In the genomic region with DNA sequence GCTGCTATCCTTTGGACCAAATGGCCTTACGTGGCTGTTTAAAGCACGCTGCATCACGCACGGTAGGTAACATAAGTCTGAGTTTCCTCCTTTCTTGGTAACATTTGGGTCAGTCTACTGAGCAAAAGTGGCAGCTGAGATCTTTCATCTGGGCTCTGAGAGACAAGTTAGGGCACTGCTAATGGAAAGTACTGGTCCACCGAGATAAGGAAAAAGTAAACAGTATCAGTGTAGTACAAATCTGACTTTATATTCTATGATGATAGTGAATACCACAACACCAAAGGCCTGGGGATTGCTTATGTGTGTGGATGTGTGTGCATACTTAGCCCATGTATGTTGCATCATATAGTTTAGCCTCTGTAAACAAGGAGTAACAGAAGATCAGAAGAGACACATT, we compare ENCODE assay signal across 27 mouse cellular contexts.
A peak's percentile ranks its signal among the peaks of the same experiment; 100 is the strongest.
DNase-seq lines count a peak whose midpoint lies in the region; ATAC-seq lines count a peak whose summit lies in the region.
"Had no signal": no experiment of that assay in that cellular context is flagged by ENCODE, and none has a peak within 500 bp of the region (broad histone marks: within the 10 kb centered on the region; RNA-seq: fewer than 3 reads in every experiment).

No protein-coding gene starts in this region.

- ATAC-seq in liver, embryonic 11.5 days (replicated peaks; ENCODE audit: low FRiP score), result peak; percentile 76
- ATAC-seq in liver, embryonic 13.5 days (ENCODE audit: low read depth), result peak; percentile 80
- peak; percentile 71 for ATAC-seq in liver, embryonic 16.5 days (ENCODE audit: low read depth)
- ATAC-seq: forebrain, embryonic 13.5 days; forebrain, embryonic 16.5 days; Patski had no signal

- peaks cover 21% of the 10 kb centered on the region for H3K4me1 ChIP-seq in liver, embryonic 11.5 days (replicated peaks; ENCODE audit: control insufficient read depth, insufficient read depth, low read length)
- H3K4me1 ChIP-seq in liver, embryonic 13.5 days (replicated peaks), result peaks cover 44% of the 10 kb centered on the region
- H3K4me1 ChIP-seq in liver, embryonic 16.5 days (ENCODE audit: control insufficient read depth, low read depth, low read length), result peaks cover 18% of the 10 kb centered on the region
- H3K4me1 ChIP-seq: embryonic facial prominence, embryonic 13.5 days had no signal

- H3K9me3 ChIP-seq in liver, embryonic 11.5 days (ENCODE audit: control insufficient read depth, low read length), result no peaks in the 10 kb centered on the region
- no peaks in the 10 kb centered on the region for H3K9me3 ChIP-seq in liver, embryonic 13.5 days (replicated peaks)
- no peaks in the 10 kb centered on the region for H3K9me3 ChIP-seq in liver, embryonic 16.5 days (replicated peaks; ENCODE audit: control insufficient read depth, low read length)
- H3K9me3 ChIP-seq: embryonic facial prominence, embryonic 10.5 days; embryonic facial prominence, embryonic 13.5 days; forebrain, embryonic 10.5 days; forebrain, embryonic 13.5 days; heart, embryonic 10.5 days; heart, embryonic 13.5 days had no signal

- no peak overlapping the region for H3K27ac ChIP-seq in liver, embryonic 11.5 days (ENCODE audit: low read depth, low read length)
- peak overlapping the region; percentile 29; the same call in 1 of the 2 replicates for H3K27ac ChIP-seq in liver, embryonic 13.5 days
- no peak overlapping the region for H3K27ac ChIP-seq in liver, embryonic 16.5 days (ENCODE audit: low read length)
- H3K27ac ChIP-seq: embryonic facial prominence, embryonic 10.5 days; embryonic facial prominence, embryonic 13.5 days; forebrain, embryonic 10.5 days; forebrain, embryonic 13.5 days; heart, adult 2 months; heart, embryonic 10.5 days; heart, embryonic 13.5 days; hindbrain, embryonic 14.5 days had no signal

- no peaks in the 10 kb centered on the region for H3K36me3 ChIP-seq in liver, embryonic 11.5 days (ENCODE audit: control insufficient read depth, insufficient read depth, low read length)
- H3K36me3 ChIP-seq in liver, embryonic 13.5 days, result no peaks in the 10 kb centered on the region
- no peaks in the 10 kb centered on the region for H3K36me3 ChIP-seq in liver, embryonic 16.5 days (ENCODE audit: control insufficient read depth, insufficient read depth)
- H3K36me3 ChIP-seq: embryonic facial prominence, embryonic 10.5 days; embryonic facial prominence, embryonic 13.5 days; forebrain, embryonic 10.5 days; heart, embryonic 10.5 days; heart, embryonic 13.5 days had no signal

- H3K4me3 ChIP-seq in liver, embryonic 11.5 days (ENCODE audit: low read depth, low read length), result no peak overlapping the region
- H3K4me3 ChIP-seq in liver, embryonic 13.5 days (replicated peaks), result no peak overlapping the region
- no peak overlapping the region for H3K4me3 ChIP-seq in liver, embryonic 16.5 days (ENCODE audit: low read depth, low read length)
- H3K4me3 ChIP-seq: embryonic facial prominence, embryonic 10.5 days; embryonic facial prominence, embryonic 13.5 days; forebrain, embryonic 10.5 days; forebrain, embryonic 13.5 days; heart, adult 2 months; heart, embryonic 10.5 days; heart, embryonic 13.5 days had no signal

- no peak overlapping the region for H3K9ac ChIP-seq in liver, embryonic 11.5 days (ENCODE audit: low read depth, low read length)
- no peak overlapping the region for H3K9ac ChIP-seq in liver, embryonic 13.5 days
- H3K9ac ChIP-seq in liver, embryonic 16.5 days (ENCODE audit: low read depth, low read length), result no peak overlapping the region
- H3K9ac ChIP-seq: embryonic facial prominence, embryonic 13.5 days; forebrain, embryonic 13.5 days; heart, embryonic 13.5 days; hindbrain, embryonic 14.5 days had no signal

- DNase-seq in liver, embryonic 11.5 days (ENCODE audit: low spot score), result no peak
- DNase-seq in liver, result no peak
- no peak for DNase-seq in liver, embryonic 13.5 days
- no peak for DNase-seq in lung, postnatal 10 days
- no peak for DNase-seq in right cerebral cortex, adult 18-20 months
- no peak for DNase-seq in spleen, postnatal 36 days (ENCODE audit: low spot score in 2 of 2)
- DNase-seq: adrenal gland, postnatal 10 days; cerebellum, adult 11-12 months; cerebellum, adult 8-10 months; cerebellum, postnatal 10 days; cerebellum, postnatal 36 days; embryo, embryonic 11 days; gastrocnemius, postnatal 10 days; gastrocnemius, postnatal 36 days; heart, adult 2 months; heart, postnatal 14 days; heart, postnatal 4 days had no signal

- H3K27me3 ChIP-seq in liver, embryonic 11.5 days (replicated peaks; ENCODE audit: control insufficient read depth, insufficient read depth, low read length), result no peaks in the 10 kb centered on the region
- no peaks in the 10 kb centered on the region for H3K27me3 ChIP-seq in liver, embryonic 13.5 days
- H3K27me3 ChIP-seq in liver, embryonic 16.5 days (ENCODE audit: control insufficient read depth, insufficient read depth, low read depth, low read length), result no peaks in the 10 kb centered on the region
- H3K27me3 ChIP-seq: embryonic facial prominence, embryonic 13.5 days; forebrain, embryonic 13.5 days; heart, embryonic 13.5 days; Patski had no signal

- H3K4me2 ChIP-seq in liver, embryonic 11.5 days, result no peak overlapping the region
- H3K4me2 ChIP-seq in liver, embryonic 13.5 days, result no peak overlapping the region
- H3K4me2 ChIP-seq in liver, embryonic 16.5 days (ENCODE audit: low read depth, low read length), result no peak overlapping the region
- H3K4me2 ChIP-seq: embryonic facial prominence, embryonic 13.5 days; forebrain, embryonic 13.5 days; heart, embryonic 13.5 days; hindbrain, embryonic 14.5 days had no signal

- WGBS in liver, embryonic 11.5 days, result 42% methylated on average over 5 of the region's 5 CpGs
- 32% methylated on average over 5 of the region's 5 CpGs for WGBS in liver, embryonic 13.5 days (ENCODE audit: insufficient replicate concordance)
- 33% methylated on average over 5 of the region's 5 CpGs for WGBS in liver, embryonic 16.5 days (ENCODE audit: insufficient replicate concordance)
